Mouse (Mus musculus): ENCODE results near the gene Usp29. TPM values are rescaled to one million over a fixed set of nuclear protein-coding genes. Genes with fewer than 3 reads are reported as not detected.
A peak's percentile ranks its signal among the peaks of the same experiment; 100 is the strongest.

The Usp29 gene
- polyA plus RNA-seq, 1 experiment from 2014 or later, result 10.7 TPM

MicroRNA genes within 50 kb of the gene (microRNA counts, 519-probe panel; counts per million panel counts)
- microRNA mmu-miR-3099, result not detected

Small RNA genes within 50 kb of the gene (microRNA-seq; reads per million reads assigned to microRNA genes)
- gene Mir3099, result 174 reads per million, percentile 61 among the genes with 10 or more reads in this experiment

Other genes with a start within 250 kb of the Usp29 start
- gene Olfr5, start 243.6 kb upstream of the Usp29 start, polyA plus RNA-seq (2014; fragmentation: Nextera tagmentation; extraction: Ambion mirVana), result not detected in 2 replicates
- gene Olfr1347, start 230.8 kb upstream of the Usp29 start, polyA plus RNA-seq (2014; fragmentation: Nextera tagmentation; extraction: Ambion mirVana), result not detected in 2 replicates
- not detected in 2 replicates for gene Olfr1348, start 221.8 kb upstream of the Usp29 start, polyA plus RNA-seq (2014; fragmentation: Nextera tagmentation; extraction: Ambion mirVana)
- gene Olfr1349, start 207.6 kb upstream of the Usp29 start, polyA plus RNA-seq (2014; fragmentation: Nextera tagmentation; extraction: Ambion mirVana), result not detected in 2 replicates
- not detected in 2 replicates for gene Olfr1350, start 165.7 kb upstream of the Usp29 start, polyA plus RNA-seq (2014; fragmentation: Nextera tagmentation; extraction: Ambion mirVana)
- 0.93 and 1.6 TPM in 2 replicates for gene Zim1, start 34.1 kb upstream of the Usp29 start, polyA plus RNA-seq (2014; fragmentation: Nextera tagmentation; extraction: Ambion mirVana)
- gene Peg3, start 147 bp upstream of the Usp29 start, polyA plus RNA-seq (2014; fragmentation: Nextera tagmentation; extraction: Ambion mirVana), result 85.3 and 90.1 TPM in 2 replicates

All from midbrain, embryonic 11.5 days (tissue).